Mouse (Mus musculus): ENCODE results near the gene Hdgf.

Gene Hdgf

DNA sequence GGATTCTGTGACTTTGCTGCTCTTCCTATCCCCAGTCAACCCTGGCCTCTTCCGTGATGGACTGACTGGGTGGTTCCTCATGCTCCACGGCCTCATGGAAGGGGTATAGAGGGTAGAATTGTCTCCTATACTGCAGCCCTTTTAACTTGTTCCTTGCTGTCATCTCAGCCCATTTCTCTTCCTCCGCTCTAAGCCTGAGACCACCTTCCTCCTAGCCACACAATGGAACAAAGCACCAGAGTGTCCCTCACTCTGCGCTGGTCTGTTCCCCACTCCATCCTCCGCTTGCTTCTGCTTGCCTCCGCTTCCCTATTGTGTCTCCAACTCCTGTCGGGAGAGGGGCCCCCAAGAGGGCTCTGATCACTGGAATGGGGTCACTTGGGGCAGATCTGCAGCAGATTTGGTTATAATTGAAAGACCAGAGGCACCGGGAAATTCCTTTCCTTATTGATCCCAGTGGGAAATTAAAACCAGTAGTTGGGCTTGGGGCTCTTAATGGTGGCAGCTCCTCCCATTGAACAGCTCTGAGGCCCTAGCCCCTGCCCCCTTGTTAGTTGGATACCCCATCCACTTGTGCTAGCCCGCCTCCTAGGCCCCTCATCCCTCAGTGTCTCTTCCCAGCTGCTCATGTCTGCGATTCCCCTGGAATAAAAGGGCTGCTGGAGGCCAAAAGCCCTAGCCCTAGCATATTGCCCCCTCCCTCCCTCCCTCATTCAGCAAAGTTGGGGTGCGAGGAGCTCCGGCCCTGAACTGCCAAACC is 39.8 kb downstream of the Hdgf start:
- no peak for DNase-seq (ENCODE audit: inconsistent ontology term)

- no peak for DNase-seq (ENCODE audit: inconsistent ontology term)
Measured at GRCm38 (mm10) chr3:87946541-87946860, 40.4 kb downstream of the Hdgf start.

DNA sequence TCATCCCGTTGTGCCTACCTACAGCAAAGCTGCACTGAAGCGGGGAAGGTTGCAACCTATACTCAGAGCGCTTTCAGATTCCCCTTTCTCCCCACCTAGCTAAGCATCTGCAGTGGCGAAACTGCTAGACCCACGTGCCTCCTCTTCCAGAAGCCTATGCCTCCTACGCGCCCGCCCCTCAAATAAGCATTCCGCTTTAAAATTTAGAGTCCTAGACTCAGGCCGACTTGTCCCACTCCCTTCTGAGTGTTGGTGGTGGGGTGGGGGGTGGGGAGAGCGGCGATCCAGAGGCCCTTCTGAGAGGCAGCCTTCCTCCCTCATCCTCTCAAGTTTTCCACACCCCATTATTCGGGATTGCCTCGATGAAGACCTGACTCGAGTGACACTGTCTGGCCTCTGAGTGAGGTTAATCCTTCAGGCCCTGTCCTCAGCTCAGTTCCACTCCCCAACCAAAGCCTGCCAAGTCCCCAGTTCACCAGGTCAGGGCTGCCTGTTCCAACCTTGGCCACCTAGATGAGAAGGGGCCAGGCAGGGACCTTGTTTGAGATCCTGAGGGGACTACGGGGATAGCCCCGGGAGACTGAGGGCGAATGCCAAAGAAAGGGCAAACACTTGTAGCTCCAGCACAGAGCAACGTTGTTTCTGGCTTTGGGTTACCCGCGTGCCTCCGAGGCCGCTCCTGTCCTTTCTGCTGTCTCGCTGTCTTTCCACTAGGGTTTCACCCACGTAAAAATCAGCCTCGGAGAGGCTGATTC is 41.1 kb downstream of the Hdgf start:
- no peak for DNase-seq (ENCODE audit: inconsistent ontology term)

- DNase-seq (ENCODE audit: inconsistent ontology term) = no peak
Measured at GRCm38 (mm10) chr3:87947811-87948199, 41.7 kb downstream of the Hdgf start.

DNA sequence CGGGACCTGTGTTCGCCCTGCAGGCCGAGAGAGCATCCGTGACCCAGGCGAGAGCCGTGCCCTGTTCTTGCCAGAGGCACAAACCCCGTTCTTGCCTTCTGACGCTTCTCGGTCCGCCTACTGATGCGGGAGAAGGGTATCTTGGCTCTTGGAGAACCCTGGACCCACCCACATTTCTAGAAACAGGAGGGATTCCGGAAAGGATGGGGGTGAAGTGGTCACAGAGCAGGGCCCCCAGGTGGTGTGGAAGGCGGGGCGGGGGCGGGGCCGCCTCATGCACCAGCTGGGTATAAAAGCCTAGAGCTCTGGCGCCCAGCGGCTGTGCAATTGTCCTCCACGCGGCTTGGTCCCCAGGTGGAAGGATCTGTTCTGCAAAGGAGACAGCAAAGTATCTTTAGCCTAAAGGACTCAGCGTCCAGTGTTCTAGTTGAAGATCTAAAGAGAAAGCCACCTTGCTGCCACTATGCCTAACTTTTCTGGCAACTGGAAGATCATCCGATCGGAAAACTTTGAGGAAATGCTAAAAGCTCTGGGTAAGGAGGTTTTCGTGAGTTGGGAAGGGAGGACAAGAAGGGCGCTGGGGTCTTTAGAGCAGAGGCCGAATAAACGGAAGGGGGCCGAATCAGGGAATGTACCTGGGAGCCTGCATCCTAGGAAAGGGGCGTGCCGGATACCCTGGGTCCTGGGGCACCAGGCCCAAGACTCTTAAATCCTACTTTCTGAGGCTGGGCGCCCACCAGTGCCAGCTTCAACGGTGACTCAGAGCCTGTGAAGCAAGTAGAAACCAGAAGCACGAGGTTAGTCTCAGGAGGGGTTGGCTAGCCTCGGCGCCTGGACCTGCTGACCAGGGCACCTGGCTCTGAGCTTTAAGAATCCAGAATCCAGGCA is 42.5 kb downstream of the Hdgf start, which contains the start of gene Crabp2:
Gene Crabp2, plus strand, starts transcription at position 289 of the 888 bp plus-strand sequence.
- peak; percentile 44 for DNase-seq (ENCODE audit: inconsistent ontology term)

DNA sequence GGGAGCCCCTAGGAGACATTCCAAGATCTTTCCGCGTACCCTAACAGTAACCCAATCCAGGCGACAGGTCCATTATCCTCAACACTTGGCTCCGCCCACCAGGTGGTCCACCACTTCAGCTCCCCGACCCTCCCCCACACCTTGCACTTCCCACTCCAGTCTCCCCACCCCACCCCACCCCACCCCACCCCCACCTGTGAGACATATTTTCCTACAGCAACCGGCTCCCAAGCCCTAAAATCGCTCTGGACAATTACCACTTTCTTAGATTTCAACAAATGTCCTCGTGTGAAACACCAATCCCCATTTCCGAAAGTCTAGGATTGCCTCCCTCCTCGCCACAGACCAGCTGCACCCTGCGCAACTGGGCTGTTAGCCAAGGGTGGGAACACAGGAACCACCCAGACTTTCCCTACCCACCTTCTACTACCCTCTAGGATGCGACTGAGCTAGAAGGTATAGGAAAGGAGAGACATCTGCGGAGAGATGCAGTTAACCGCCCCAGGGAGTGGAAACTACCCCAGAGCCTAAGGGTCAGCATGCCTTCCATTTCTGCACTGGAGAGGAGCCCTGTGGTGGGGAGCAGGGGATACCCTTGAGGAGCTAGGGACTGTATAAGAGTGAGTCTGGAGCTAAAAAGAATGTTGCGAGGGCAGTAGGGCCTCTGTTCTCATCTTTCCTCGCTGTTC is 43.3 kb downstream of the Hdgf start:
- no peak for DNase-seq (ENCODE audit: inconsistent ontology term)

- DNase-seq (ENCODE audit: inconsistent ontology term) = no peak
Measured at GRCm38 (mm10) chr3:87949955-87950515, 43.9 kb downstream of the Hdgf start.

DNA sequence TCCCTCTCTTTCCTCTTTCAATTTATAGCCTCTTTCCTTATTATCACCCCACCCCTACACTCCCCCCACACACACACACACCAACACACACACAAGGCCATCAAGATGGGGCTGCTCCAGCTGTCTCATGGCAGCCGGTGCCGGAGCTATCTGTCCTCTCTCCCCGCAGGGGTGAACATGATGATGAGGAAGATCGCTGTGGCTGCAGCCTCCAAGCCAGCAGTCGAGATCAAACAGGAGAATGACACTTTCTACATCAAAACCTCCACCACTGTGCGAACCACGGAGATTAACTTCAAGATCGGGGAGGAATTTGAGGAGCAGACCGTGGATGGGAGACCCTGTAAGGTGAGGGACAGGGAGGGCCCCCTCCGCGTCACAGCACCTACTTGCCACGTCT is 45.8 kb downstream of the Hdgf start:
- no peak for DNase-seq (ENCODE audit: inconsistent ontology term)

DNA sequence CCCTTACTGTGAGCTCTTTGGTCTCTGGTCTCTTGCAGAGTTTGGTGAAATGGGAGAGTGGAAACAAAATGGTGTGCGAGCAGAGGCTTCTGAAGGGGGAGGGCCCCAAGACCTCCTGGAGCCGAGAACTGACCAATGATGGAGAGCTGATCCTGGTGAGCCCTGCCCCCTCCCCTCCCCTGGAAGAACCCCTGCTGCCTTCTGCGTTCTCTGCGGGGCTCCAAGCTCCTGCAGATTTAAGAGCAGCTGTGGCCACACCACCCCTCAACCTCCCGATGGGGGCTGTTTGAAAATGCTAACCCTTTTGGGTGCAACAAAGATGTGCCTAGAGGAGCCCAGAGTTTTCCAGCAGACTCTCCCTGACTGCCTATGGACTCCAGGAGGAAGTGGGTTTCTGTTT is 46.3 kb downstream of the Hdgf start:
- no peak for DNase-seq (ENCODE audit: inconsistent ontology term)

DNA sequence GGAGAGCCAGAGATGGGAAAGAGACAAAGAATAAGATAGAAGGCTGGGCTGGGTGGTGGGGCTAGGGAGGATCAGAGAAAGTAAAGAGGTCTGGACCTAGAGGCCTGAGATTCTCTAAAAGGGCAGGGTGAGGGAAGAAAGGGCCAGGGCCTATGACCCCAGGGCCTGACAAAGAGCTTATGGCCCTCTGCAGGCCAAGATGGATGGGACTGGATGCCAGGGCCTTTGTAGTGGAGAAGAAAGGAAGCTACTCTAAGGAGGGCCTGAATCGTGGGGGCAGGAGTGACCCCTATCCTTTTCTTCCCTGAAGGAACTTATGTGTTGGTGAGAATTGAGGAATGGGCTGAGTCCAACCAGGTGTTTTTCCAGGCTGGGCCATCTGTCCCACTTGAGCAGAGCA is 51.9 kb downstream of the Hdgf start:
- no peak for DNase-seq (ENCODE audit: inconsistent ontology term)

- no peak for DNase-seq (ENCODE audit: inconsistent ontology term)
Measured at GRCm38 (mm10) chr3:87958476-87958875, 52.4 kb downstream of the Hdgf start.

- no peak for DNase-seq (ENCODE audit: inconsistent ontology term)
Measured at GRCm38 (mm10) chr3:87958967-87959366, 52.8 kb downstream of the Hdgf start.

- no peak for DNase-seq (ENCODE audit: inconsistent ontology term)
Measured at GRCm38 (mm10) chr3:87959371-87959770, 53.2 kb downstream of the Hdgf start.

- DNase-seq (ENCODE audit: inconsistent ontology term) = no peak
Measured at GRCm38 (mm10) chr3:87960191-87960585, 54.1 kb downstream of the Hdgf start.

GRCm38 (mm10) chr3:87960586-87961191 is 54.6 kb downstream of the Hdgf start:
- peak; percentile 98 for DNase-seq (ENCODE audit: inconsistent ontology term)
